Mouse (Mus musculus) MEL-GATA-1-ER (cell line): ENCODE measurements around the gene Wfdc1.

Source experiments
- DNase-seq: peaks from one replicate; pipeline ENCODE4 v3.0.0-alpha.2; 2012; ENCODE audit warnings: low read depth; ENCODE audit errors: extremely low read depth

Wfdc1 gene

DNA sequence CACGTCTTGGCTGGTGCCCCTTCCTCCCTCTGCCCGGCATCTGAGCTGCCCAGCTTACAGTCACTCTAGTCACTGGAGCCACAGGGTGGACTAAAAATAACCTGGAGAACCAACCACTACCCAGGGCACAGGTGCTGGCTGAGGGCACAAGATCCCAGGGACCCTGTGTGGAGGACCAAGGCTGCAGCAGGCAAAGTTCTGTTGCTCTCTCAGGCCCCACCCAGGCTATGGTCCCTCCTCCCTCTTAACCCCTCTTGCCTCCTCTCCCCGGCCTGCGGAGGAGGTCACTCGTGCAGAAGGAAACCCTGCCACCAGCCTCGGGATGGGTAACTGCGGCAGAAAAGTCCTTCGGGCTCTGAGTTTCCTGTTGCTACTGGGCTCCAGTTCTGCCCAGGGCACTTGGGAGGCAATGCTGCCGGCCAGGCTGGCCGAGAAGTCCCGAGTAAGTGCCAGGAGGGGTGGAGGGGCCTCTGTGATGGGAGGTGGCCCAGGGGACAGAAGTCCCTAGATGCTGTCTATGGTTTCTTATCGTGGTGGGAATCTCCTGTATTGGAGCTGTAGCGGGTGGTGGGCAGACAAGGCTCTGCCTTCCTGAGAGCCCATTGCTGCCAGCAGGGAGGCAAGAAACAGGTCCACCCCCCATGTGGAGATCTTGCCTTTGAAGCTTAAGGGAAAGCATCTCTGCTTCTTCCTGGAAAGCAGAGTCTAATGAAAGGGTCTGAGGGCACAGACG, at the start of gene Wfdc1:
Gene Wfdc1, plus strand, starts transcription at position 147 of the 733 bp plus-strand sequence.
- DNase-seq = no peak

GRCm38 (mm10) chr8:119616811-119617210, 49.4 kb upstream of the Wfdc1 start:
- DNase-seq = no peak

GRCm38 (mm10) chr8:119617586-119617985, 48.6 kb upstream of the Wfdc1 start:
- no peak for DNase-seq

- no peak for DNase-seq
Measured at GRCm38 (mm10) chr8:119618887-119619286, 47.3 kb upstream of the Wfdc1 start.

DNA sequence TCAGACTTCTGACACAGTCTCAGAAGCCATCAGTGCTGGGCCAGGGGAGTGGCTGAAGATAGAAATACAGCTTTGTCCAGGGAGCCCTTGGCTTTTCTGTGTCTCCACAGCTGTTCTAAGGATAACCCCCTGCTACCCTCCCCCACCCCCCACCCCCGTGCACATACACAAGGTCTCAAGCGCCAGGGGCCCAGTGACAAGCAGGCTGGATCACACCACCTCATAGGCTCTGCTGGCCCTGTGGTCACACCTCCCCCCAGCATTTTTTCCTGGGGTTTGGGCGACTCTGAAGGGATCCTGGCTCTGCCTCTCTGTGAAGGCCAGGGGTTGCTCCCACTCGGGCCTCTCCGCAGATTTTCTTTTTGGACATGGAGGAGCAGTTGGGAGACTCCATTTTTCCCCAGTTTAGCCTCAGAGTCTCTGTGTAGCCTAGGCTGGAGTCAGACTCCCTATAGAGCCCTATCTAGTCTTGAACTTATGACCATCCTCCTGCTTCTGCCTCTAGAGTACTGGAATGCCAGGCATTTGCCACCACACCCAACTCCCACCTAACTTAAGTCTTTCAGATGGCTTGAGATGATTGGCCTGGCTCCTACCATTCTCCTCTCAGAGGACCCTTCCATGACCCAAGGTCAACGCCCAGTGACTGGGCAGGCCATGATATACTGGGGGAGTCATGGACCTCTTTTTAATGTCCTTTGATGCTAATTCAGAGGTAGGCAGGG, 45.9 kb upstream of the Wfdc1 start:
- no peak for DNase-seq

DNA sequence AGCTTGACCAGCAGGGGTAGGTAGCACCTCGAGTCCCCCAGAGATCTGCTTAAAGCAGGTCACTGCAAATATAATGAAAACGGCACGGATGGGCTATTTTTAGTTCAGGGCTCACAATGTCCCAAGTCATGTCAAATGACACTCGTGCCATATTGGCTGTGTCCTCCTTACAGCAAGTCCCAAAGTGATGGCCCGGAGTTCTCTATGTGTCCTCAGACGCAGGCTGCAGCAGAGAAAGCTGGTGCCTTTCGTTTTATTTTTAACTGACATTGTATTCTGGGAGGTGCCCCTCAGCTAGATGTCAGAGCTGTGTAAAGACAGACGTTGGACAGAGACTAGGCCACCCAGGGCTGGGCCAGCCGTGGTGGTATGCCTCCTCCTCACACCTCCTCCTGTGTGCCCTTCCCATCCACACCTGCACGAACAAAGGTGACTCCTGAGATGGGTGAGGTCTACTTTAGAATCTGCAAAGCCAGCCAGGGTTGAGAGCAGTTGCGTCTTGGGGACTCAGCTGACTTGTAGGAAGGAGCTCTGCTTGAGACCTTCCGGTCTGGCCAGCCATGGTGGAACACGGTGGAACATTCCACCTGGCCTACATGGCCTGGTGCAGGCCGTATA, 45.2 kb upstream of the Wfdc1 start:
- no peak for DNase-seq

DNA sequence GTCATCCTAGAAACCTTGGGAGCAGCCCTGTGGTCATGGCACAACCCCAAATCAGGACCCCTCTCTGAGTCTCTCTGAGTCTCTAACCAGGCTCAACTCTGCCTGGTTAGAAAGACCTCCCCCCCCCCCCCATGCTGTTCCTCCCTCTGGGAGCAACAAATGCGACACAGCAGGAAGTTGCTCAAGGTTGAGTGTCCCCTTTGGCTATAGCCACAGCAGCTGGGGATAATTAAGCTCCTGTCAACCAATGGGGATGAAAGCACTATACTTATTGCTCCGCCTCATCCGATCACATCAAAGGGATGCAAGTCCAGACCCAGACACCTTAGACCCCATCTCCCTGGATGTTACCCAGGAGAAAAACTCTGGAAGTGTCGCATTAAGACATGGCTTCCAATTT, 43.6 kb upstream of the Wfdc1 start:
- DNase-seq = no peak

GRCm38 (mm10) chr8:119623061-119623460, 43.1 kb upstream of the Wfdc1 start:
- no peak for DNase-seq

DNA sequence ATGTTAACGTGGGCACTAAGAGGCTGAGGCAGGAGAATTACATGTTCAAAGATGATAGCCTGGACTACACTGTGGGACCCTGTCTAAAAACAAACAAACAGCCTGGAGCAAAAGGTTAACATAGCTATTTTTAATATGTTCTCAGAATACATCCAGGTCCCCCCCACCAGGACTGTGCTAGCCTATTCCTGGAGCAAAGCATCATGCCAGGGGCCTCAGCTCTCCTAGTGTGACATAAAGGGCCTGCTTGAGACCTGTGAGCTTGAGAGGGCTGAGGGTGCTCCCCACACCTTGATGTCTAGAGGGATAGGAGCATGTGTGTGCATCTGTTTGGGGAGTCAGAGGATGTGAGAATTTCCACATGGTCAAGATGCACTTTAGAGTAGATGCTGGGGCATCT, 42.4 kb upstream of the Wfdc1 start:
- DNase-seq = no peak

- DNase-seq = no peak
Measured at GRCm38 (mm10) chr8:119624916-119625315, 41.2 kb upstream of the Wfdc1 start.

- DNase-seq = no peak
Measured at GRCm38 (mm10) chr8:119625788-119626187, 40.4 kb upstream of the Wfdc1 start.

DNA sequence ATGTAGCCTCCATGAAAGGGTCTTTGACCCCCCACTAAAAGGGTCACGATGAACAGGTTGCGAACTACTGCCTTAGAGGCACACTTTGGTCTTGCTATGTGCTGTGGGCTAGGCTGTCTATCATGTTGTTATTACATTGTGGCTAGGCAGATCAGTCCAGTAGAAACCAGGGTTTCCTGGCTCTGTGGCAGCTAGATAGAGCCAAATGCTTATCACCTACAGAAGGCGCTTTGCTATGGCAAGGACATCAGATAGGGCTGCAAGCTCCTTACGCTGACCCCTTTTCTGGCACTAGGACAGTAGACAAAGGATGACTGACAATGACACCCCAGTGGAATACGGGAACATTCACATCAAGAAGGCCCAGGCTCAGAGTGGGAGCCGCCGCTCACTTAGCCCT, 39.0 kb upstream of the Wfdc1 start:
- no peak for DNase-seq

- DNase-seq = no peak
Measured at GRCm38 (mm10) chr8:119627613-119628359, 38.4 kb upstream of the Wfdc1 start.

- DNase-seq = no peak
Measured at GRCm38 (mm10) chr8:119630841-119631240, 35.3 kb upstream of the Wfdc1 start.

DNA sequence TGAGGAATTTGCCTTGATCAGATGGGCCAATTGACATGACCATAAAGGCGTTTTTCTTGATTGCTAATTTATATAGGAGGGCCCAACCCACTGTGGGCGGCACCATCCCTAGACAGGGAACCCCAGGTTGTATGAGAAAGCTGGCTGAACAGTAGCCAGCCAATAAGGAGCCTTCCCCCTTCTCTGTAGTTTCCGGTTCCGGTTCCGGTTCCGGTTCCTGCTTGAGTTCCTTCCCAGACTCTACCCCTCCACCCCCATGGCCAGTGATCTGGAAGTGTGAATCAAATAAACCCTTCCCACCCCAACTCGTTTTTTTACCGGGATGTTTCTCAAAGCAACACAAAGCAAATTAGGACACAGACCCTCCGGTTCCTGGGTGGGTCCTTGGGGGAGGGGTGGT, 33.9 kb upstream of the Wfdc1 start:
- no peak for DNase-seq

DNA sequence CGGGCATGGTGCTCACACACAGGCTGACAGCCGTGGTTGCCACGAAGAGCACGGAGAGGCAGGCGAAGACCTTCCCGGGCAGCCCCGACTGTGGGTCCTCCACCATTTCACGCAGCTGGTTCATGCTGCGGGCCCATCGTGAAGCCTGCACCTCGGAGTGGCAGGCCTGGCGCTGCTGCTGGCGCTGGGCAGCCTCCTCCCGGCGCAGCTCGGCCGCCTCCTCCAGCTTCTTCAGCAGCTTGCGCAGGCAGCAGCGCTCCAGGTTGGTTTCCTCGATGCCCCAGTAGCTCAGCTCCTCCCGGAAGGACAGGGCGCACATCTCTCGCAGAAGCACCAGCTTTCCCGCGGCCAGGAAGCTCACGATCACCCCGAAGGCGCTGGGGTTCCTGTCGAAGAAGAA, 33.3 kb upstream of the Wfdc1 start:
- no peak for DNase-seq

DNA sequence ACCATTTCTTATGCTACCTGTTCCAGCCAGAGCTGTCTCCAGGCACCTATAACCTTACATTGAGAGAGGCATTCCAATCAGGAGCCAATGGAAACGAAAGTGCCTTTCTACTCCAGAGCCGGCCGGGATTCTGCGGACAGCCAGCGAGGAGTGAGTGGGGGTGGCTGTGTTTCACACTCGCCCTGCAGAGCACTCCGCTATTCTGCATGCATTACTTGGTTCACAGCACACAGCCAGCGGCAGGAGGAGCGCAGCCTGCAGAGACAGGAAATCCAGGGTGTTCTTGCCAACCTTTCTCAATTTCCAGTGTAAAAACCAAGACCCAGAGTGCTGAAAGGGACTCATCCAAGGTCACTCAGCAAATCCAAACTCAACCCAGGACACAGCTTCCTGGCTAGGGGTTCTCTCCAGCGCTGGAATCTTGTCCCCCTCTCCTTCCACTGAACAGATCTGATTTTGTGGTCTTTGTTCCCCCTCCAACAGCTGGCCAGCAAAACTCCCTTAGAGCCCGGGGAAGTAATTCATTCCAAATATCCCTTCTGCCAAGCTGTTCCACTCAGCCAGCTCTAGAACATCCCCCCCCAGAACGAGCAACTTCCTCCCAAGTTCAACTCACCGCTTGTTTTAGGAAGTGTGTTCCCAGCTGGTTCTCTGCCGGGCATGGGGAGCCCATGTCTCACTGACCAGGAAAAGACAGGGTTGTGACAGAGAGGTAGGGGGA, 31.4 kb upstream of the Wfdc1 start:
- no peak for DNase-seq

- no peak for DNase-seq
Measured at GRCm38 (mm10) chr8:119635378-119635777, 30.8 kb upstream of the Wfdc1 start, which contains the start of gene Kcng4. Kcng4 (minus strand) TSS chr8:119635680.

DNA sequence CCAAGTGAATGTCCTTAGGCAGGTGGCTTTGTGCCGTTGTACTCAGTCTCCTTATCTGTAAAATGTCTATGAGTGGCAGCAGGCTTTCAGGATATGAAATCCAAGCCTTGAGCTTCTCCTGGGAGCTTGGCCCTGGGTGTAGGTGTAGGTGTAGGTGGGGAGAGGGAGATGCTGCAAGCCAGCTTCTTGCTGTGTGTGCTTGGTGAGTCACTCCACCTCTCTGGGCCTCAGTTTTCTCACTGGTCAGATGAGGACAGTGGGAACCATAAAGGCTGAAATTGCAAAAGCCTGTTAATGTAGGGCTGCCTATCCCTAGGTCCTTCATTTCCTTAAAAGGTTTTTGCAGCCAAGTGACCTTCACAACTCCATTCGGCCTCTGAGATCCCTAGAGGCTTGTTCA, 30.2 kb upstream of the Wfdc1 start:
- DNase-seq = no peak

DNA sequence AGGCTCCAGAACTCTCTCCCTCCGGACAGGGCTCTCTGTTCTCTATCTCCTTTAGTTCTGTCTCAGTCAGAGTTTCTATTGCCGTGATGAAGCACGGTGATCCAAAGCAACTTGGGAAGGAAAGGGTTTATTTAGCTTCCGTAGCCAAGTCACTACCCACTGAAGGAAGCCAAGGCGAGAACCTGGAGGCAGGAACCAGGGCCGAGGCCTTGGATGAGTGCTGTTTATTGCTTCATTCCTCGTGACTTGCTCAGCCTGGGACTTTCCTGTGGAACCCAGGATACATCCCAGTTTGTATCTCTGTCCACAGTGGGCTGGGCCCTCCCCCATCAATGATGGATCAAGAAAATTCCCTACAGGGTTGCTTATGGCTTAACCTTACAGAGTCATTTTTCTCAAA, 29.4 kb upstream of the Wfdc1 start:
- DNase-seq = no peak

- DNase-seq = no peak
Measured at GRCm38 (mm10) chr8:119637381-119637780, 28.8 kb upstream of the Wfdc1 start.
